Mouse (Mus musculus) liver, adult (tissue): ENCODE results near the gene Nfe2.

Experiments used
- GATA4 ChIP-seq: IDR thresholded peaks from 2 replicates; pipeline ENCODE4 v1.6.1; 2014; ENCODE audit warnings: mild to moderate bottlenecking, low read length; ENCODE audit not compliant: insufficient replicate concordance

Gene Nfe2

GRCm38 (mm10) chr15:103202088-103202793 lies 56.0 kb downstream of the Nfe2 start:
- no peak for TF ChIP-seq GATA4
